ENCODE assay signal across 8 mouse cellular contexts in the genomic region with DNA sequence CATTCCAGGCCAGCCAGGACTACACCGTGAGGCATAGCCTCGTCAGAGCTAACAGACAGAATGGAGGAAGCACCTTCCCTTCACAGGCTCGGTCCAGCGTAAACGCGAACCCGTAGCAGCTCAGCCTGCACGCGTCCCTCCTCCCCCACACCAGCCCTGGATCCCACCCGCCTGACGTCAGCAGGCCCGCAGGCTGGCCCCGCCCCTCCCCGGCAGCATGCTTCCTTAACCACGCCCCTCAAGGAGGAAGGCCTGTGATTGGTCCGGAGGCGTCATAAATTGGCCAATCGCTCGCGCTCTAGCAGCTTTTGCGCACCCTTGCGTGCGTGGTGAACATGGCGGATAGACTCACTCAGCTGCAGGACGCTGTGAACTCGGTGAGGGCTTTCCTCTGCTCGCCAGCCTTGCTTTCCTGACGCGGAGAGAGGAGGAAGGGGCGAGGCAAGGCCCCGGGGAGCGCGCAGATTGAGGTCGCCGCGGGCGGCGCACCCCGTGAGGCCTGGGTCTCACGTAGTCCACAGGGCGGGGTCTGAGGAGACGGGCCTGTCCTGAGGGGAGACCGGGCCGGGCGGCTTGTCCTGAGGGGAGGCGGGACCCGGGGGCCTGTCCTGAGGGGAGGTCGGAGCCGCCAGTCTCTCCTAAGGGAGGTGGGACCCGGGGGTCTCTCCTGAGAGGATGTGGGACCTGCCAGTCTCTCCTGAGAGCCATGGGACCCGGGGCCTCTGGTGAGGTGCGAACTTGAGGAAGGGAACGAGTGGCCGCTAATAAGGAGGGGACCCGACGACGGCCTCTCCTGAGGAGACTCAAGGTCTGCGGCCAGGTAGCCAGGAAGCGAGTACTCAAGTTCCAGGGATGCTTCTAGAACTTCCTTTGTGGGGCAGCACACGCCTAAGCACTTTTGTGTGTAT. TPM values are rescaled to one million over a fixed set of nuclear protein-coding genes. Genes with fewer than 3 reads are reported as not detected.
DNase-seq lines count a peak whose midpoint lies in the region; ATAC-seq and TF ChIP-seq lines count a peak whose summit lies in the region.

A gene (plus strand): TSS at position 272 of the 908 bp plus-strand sequence.
A gene (minus strand): TSS at position 549 of the 908 bp plus-strand sequence.

- H3K4me2 ChIP-seq in heart, embryonic 12.5 days: peak within 1 kb of the TSS; percentile 80
- H3K4me2 ChIP-seq in kidney, postnatal 0 days (ENCODE audit: low read length): peak within 1 kb of the TSS; percentile 85
- H3K4me2 ChIP-seq in liver, embryonic 11.5 days: peak within 1 kb of the TSS; percentile 92
- peak within 1 kb of the TSS; percentile 85 for H3K4me2 ChIP-seq in stomach, embryonic 14.5 days (replicated peaks; ENCODE audit: low read depth, low read length)

- peak; percentile 98 for DNase-seq in CD4-positive helper T cell, adult 2 months (ENCODE audit: low read depth, low spot score)
- peak; percentile 96 for DNase-seq in brain, embryonic 18.5 days (ENCODE audit: low read depth, low spot score)
- DNase-seq in kidney, postnatal 0 days (ENCODE audit: low spot score): peak; percentile 99
- DNase-seq in liver, embryonic 11.5 days (ENCODE audit: low spot score): peak; percentile 97
- DNase-seq in naive thymus-derived CD4-positive, alpha-beta T cell, adult 2 months (ENCODE audit: low read depth): peak; percentile 98

- under 1% methylated on average over 60 of the region's 60 CpGs for WGBS in heart, embryonic 12.5 days
- 1% methylated on average over 58 of the region's 60 CpGs for WGBS in kidney, postnatal 0 days
- under 1% methylated on average over 58 of the region's 60 CpGs for WGBS in liver, embryonic 11.5 days
- WGBS in stomach, embryonic 14.5 days: under 1% methylated on average over 60 of the region's 60 CpGs

- peaks cover 10% of the 10 kb centered on the region for H3K4me1 ChIP-seq in heart, embryonic 12.5 days (replicated peaks)
- peaks cover 3% of the 10 kb centered on the region; the same call in 1 of the 2 replicates for H3K4me1 ChIP-seq in kidney, postnatal 0 days (replicated peaks; ENCODE audit: insufficient read depth, low read length)
- H3K4me1 ChIP-seq in liver, embryonic 11.5 days (replicated peaks; ENCODE audit: control insufficient read depth, insufficient read depth, low read length): peaks cover 14% of the 10 kb centered on the region
- 0 out of 2 replicates have a peak, but pooled peaks cover 4% of the 10 kb centered on the region for H3K4me1 ChIP-seq in stomach, embryonic 14.5 days (ENCODE audit: control insufficient read depth, insufficient read depth, low read length)

- H3K36me3 ChIP-seq in heart, embryonic 12.5 days: no peaks in the 10 kb centered on the region
- H3K36me3 ChIP-seq in kidney, postnatal 0 days (ENCODE audit: insufficient read depth, low read length): no peaks in the 10 kb centered on the region
- no peaks in the 10 kb centered on the region for H3K36me3 ChIP-seq in liver, embryonic 11.5 days (ENCODE audit: control insufficient read depth, insufficient read depth, low read length)
- no peaks in the 10 kb centered on the region for H3K36me3 ChIP-seq in stomach, embryonic 14.5 days (ENCODE audit: control insufficient read depth, insufficient read depth, low read length)

- H3K27me3 ChIP-seq in heart, embryonic 12.5 days (replicated peaks): no peaks in the 10 kb centered on the region
- no peaks in the 10 kb centered on the region for H3K27me3 ChIP-seq in kidney, postnatal 0 days (ENCODE audit: insufficient read depth, low read length)
- H3K27me3 ChIP-seq in liver, embryonic 11.5 days (replicated peaks; ENCODE audit: control insufficient read depth, insufficient read depth, low read length): no peaks in the 10 kb centered on the region
- no peaks in the 10 kb centered on the region for H3K27me3 ChIP-seq in stomach, embryonic 14.5 days (ENCODE audit: control insufficient read depth, insufficient read depth, low read length)

- peak within 1 kb of the TSS; percentile 78 for H3K4me3 ChIP-seq in heart, embryonic 12.5 days
- peak within 1 kb of the TSS; percentile 86 for H3K4me3 ChIP-seq in kidney, postnatal 0 days (replicated peaks; ENCODE audit: low read depth, low read length)
- H3K4me3 ChIP-seq in liver, embryonic 11.5 days (ENCODE audit: low read depth, low read length): peak within 1 kb of the TSS; percentile 80
- peak within 1 kb of the TSS; percentile 86 for H3K4me3 ChIP-seq in stomach, embryonic 14.5 days (ENCODE audit: low read depth, low read length)

- ATAC-seq in erythroid progenitor cell, adult 5-6 weeks (replicated peaks; ENCODE audit: low FRiP score, poor library complexity, severe bottlenecking): peak; percentile 95
- ATAC-seq in heart, embryonic 12.5 days (ENCODE audit: insufficient number of reproducible peaks, low FRiP score): peak; percentile 97
- peak; percentile 95 for ATAC-seq in kidney, postnatal 0 days (replicated peaks; ENCODE audit: low FRiP score, low read depth)
- ATAC-seq in liver, embryonic 11.5 days (replicated peaks; ENCODE audit: low FRiP score): peak; percentile 94
- ATAC-seq in stomach, embryonic 14.5 days (ENCODE audit: insufficient number of reproducible peaks, insufficient read depth, low FRiP score, low read depth): peak; percentile 97

- peak within 1 kb of the TSS; percentile 91 for H3K27ac ChIP-seq in heart, embryonic 12.5 days (ENCODE audit: poor library complexity, severe bottlenecking)
- H3K27ac ChIP-seq in kidney, postnatal 0 days: peak within 1 kb of the TSS; percentile 96
- H3K27ac ChIP-seq in liver, embryonic 11.5 days (ENCODE audit: low read depth, low read length): peak within 1 kb of the TSS; percentile 81
- peak within 1 kb of the TSS; percentile 96 for H3K27ac ChIP-seq in stomach, embryonic 14.5 days (ENCODE audit: low read length)

- no peaks in the 10 kb centered on the region for H3K9me3 ChIP-seq in heart, embryonic 12.5 days (replicated peaks)
- H3K9me3 ChIP-seq in kidney, postnatal 0 days (replicated peaks; ENCODE audit: low read length): no peaks in the 10 kb centered on the region
- no peaks in the 10 kb centered on the region for H3K9me3 ChIP-seq in liver, embryonic 11.5 days (ENCODE audit: control insufficient read depth, low read length)
- H3K9me3 ChIP-seq in stomach, embryonic 14.5 days (ENCODE audit: control insufficient read depth, low read depth, low read length): no peaks in the 10 kb centered on the region

- H3K9ac ChIP-seq in heart, embryonic 12.5 days: peak within 1 kb of the TSS; percentile 90
- H3K9ac ChIP-seq in kidney, postnatal 0 days (ENCODE audit: low read depth, low read length): peak within 1 kb of the TSS; percentile 94
- peak within 1 kb of the TSS; percentile 85 for H3K9ac ChIP-seq in liver, embryonic 11.5 days (ENCODE audit: low read depth, low read length)
- H3K9ac ChIP-seq in stomach, embryonic 14.5 days (replicated peaks; ENCODE audit: low read depth, low read length): peak within 1 kb of the TSS; percentile 90

- TF ChIP-seq CTCF in kidney, postnatal 0 days (IDR thresholded peaks at IDR 0.05; ENCODE audit: low read depth): peak; percentile 35; the same call in 1 of the 2 replicates

RNA-seq across cellular contexts. Expression of the first gene that starts in this region (rescaled TPM):
- 71.4 and 112 TPM in 2 replicates for total RNA-seq in erythroid progenitor cell, adult 5-6 weeks (2015; ENCODE audit: low replicate concordance)
- total RNA-seq in erythroid progenitor cell, adult 5-6 weeks (2017; ENCODE audit: low replicate concordance): 65.8 and 73.0 TPM in 2 replicates
- polyA plus RNA-seq in heart, embryonic 12.5 days (2016; fragmentation: Nextera tagmentation; extraction: Ambion mirVana): 130 and 136 TPM in 2 replicates
- polyA plus RNA-seq in kidney, postnatal 0 days (2015; fragmentation: Nextera tagmentation; extraction: Ambion mirVana): 144 and 153 TPM in 2 replicates
- 97.2 and 112 TPM in 2 replicates for polyA plus RNA-seq in liver, embryonic 11.5 days (2014; fragmentation: Nextera tagmentation; extraction: Ambion mirVana)
- 137 and 146 TPM in 2 replicates for polyA plus RNA-seq in stomach, embryonic 14.5 days (2014; fragmentation: Nextera tagmentation; extraction: Ambion mirVana)

RNA-seq across cellular contexts. Expression of the second gene that starts in this region (rescaled TPM):
- 41.1 and 67.5 TPM in 2 replicates for total RNA-seq in erythroid progenitor cell, adult 5-6 weeks (2015; ENCODE audit: low replicate concordance)
- total RNA-seq in erythroid progenitor cell, adult 5-6 weeks (2017; ENCODE audit: low replicate concordance): 47.8 and 49.5 TPM in 2 replicates
- 49.4 and 51.7 TPM in 2 replicates for polyA plus RNA-seq in heart, embryonic 12.5 days (2016; fragmentation: Nextera tagmentation; extraction: Ambion mirVana)
- polyA plus RNA-seq in kidney, postnatal 0 days (2015; fragmentation: Nextera tagmentation; extraction: Ambion mirVana): 37.8 and 38.3 TPM in 2 replicates
- 47.7 and 57.1 TPM in 2 replicates for polyA plus RNA-seq in liver, embryonic 11.5 days (2014; fragmentation: Nextera tagmentation; extraction: Ambion mirVana)
- polyA plus RNA-seq in stomach, embryonic 14.5 days (2014; fragmentation: Nextera tagmentation; extraction: Ambion mirVana): 31.7 and 34.2 TPM in 2 replicates

Comparison
In these comparisons a context has a peak if more than half of its experiments do, and no peak if none do; other contexts are left out.
1. Peak in every context shown above with its lines: DNase-seq, ATAC-seq, H3K4me3 ChIP-seq and H3K27ac ChIP-seq.